Mouse (Mus musculus): ENCODE measurements around the gene Ephb1.

DNA sequence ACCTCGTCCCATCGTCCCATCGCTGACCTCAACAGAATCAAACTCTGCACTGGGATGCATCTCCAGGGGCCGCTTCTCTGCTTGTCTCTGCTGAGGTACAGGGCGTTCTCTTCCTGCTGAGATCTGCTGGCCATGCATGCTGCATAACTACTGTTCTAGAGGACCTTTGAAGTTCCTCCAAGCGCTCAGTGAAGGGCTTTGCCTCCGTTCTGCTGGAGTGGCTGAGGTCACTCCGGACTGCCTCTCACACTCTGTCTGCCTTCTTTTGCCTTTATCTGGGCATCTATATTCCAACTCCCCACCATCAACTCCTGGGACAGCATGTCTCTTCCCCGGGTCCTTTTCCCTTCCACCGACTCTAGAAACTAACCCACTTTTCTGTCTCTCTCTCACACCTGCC, 352.3 kb downstream of the Ephb1 start:
- TF ChIP-seq POLR2A (IDR thresholded peaks at IDR 0.05; ENCODE audit: borderline replicate concordance, insufficient read depth, low read length) (no peak), CTCF (IDR thresholded peaks at IDR 0.05; ENCODE audit: borderline replicate concordance, insufficient read depth, low read depth, low read length) (no peak)

All from cerebellum, adult 2 months (tissue).